Mouse (Mus musculus): Measurements from ENCODE around the gene Ftsj3.
"Not testable (repeated sequence)": the region's sequence is repeated elsewhere in the genome, so short reads cannot be mapped to it uniquely, and the experiment has no call there.

Ftsj3 gene

GRCm38 (mm10) chr11:106202123-106202465, 53.8 kb downstream of the Ftsj3 start, which contains the start of gene Strada:
TSS of gene Strada (minus strand) at chr11:106202168.
- DNase-seq (ENCODE audit: extremely low read depth, insufficient read length, low spot score): no peak

- no peak for DNase-seq (ENCODE audit: extremely low read depth, insufficient read length, low spot score)
Measured at GRCm38 (mm10) chr11:106201337-106202122, 54.3 kb downstream of the Ftsj3 start.

- no peak for DNase-seq (ENCODE audit: extremely low read depth, insufficient read length, low spot score)
Measured at GRCm38 (mm10) chr11:106200756-106201155, 55.1 kb downstream of the Ftsj3 start.

GRCm38 (mm10) chr11:106199997-106200396, 55.9 kb downstream of the Ftsj3 start:
- DNase-seq (ENCODE audit: extremely low read depth, insufficient read length, low spot score): not testable (repeated sequence)

All from 3134 (cell line).